Mouse (Mus musculus) heart, embryonic 15.5 days (tissue): ENCODE data around the gene Arf3. TPM values are rescaled to one million over a fixed set of nuclear protein-coding genes. Genes with fewer than 3 reads are reported as not detected.

ENCODE experiments used
- ATAC-seq: fragments of 200-750 bp; cut with Nextera tagmentation; replicated peaks from 2 replicates; pipeline ENCODE4 v1.8.0; 2017; ENCODE audit warnings: low read depth, moderate TSS enrichment; ENCODE audit not compliant: insufficient number of reproducible peaks, insufficient read depth, low FRiP score
- H3K27ac ChIP-seq: fragments of 300-500 bp; sonication (generic); 2 replicates; pipeline ENCODE4 v1.5.1; 2015; ENCODE audit warnings: mild to moderate bottlenecking, inconsistent platforms
- H3K27me3 ChIP-seq: fragments of 300-500 bp; sonication (generic); 2 replicates; pipeline ENCODE4 v1.6.1; 2015; ENCODE audit warnings: inconsistent platforms
- H3K36me3 ChIP-seq: fragments of 300-500 bp; sonication (generic); 2 replicates; pipeline ENCODE4 v1.6.1; 2015; ENCODE audit warnings: mild to moderate bottlenecking, inconsistent platforms
- H3K4me1 ChIP-seq: fragments of 300-500 bp; sonication (generic); replicated peaks from 2 replicates; pipeline ENCODE4 v1.6.1; 2015; ENCODE audit warnings: inconsistent platforms
- H3K4me2 ChIP-seq: fragments of 300-500 bp; sonication (generic); 2 replicates; pipeline ENCODE4 v1.6.1; 2015; ENCODE audit warnings: inconsistent platforms, mild to moderate bottlenecking, moderate library complexity
- H3K4me3 ChIP-seq: fragments of 300-500 bp; sonication (generic); 2 replicates; pipeline ENCODE4 v1.5.1; 2015; ENCODE audit warnings: mild to moderate bottlenecking, inconsistent platforms
- H3K9ac ChIP-seq: fragments of 300-500 bp; sonication (generic); 2 replicates; pipeline ENCODE4 v1.6.1; 2015; ENCODE audit warnings: mild to moderate bottlenecking, inconsistent platforms
- H3K9me3 ChIP-seq: fragments of 300-500 bp; sonication (generic); replicated peaks from 2 replicates; pipeline ENCODE4 v1.6.1; 2016; ENCODE audit warnings: inconsistent platforms
- WGBS: fragments of 180-500 bp; shearing (Covaris S2); methylation state at CpG from one replicate; pipeline ENCODE4 v1.1.7; 2015; ENCODE audit warnings: mixed read lengths; 5-methylcytosine and 5-hydroxymethylcytosine counted together
- polyA plus RNA-seq: library from polyadenylated mRNA; unstranded; fragments of >200 nt; fragmentation: Nextera tagmentation; extraction: Ambion mirVana; gene quantifications from 2 replicates; pipeline ENCODE4 v1.2.1, GENCODE M21; 2015

The Arf3 gene
- polyA plus RNA-seq, 1 experiment from 2014 or later = 29.5 TPM

- ATAC-seq = 0 out of 2 replicates have a peak, but pooled peaks have one; percentile 53
- Histone ChIP-seq H3K9ac (no peak overlapping the region), H3K27me3 (peaks cover 6% of the 10 kb centered on the region; the same call in 1 of the 2 replicates), H3K4me3 (no peak overlapping the region), H3K4me2 (peak overlapping the region; percentile 15; the same call in 1 of the 2 replicates), H3K36me3 (no peaks in the 10 kb centered on the region), H3K4me1 (peaks cover 5% of the 10 kb centered on the region), H3K9me3 (no peaks in the 10 kb centered on the region), H3K27ac (no peak overlapping the region)
- WGBS = 41% methylated on average over 5 of the region's 5 CpGs
These were observed 48.8 kb downstream of the Arf3 start for GRCm38 (mm10) chr15:98714230-98714652.

GRCm38 (mm10) chr15:98710442-98710841 is 52.6 kb downstream of the Arf3 start:
- no peaks in the 10 kb centered on the region for H3K9me3 ChIP-seq
- no peak overlapping the region for H3K27ac ChIP-seq
- H3K9ac ChIP-seq = no peak overlapping the region
- no peak for ATAC-seq
- no peaks in the 10 kb centered on the region for H3K27me3 ChIP-seq
- no peaks in the 10 kb centered on the region for H3K36me3 ChIP-seq
- peaks cover 10% of the 10 kb centered on the region for H3K4me1 ChIP-seq
- 13% methylated on average over 9 of the region's 9 CpGs for WGBS
- H3K4me2 ChIP-seq = no peak overlapping the region
- H3K4me3 ChIP-seq = no peak overlapping the region

DNA sequence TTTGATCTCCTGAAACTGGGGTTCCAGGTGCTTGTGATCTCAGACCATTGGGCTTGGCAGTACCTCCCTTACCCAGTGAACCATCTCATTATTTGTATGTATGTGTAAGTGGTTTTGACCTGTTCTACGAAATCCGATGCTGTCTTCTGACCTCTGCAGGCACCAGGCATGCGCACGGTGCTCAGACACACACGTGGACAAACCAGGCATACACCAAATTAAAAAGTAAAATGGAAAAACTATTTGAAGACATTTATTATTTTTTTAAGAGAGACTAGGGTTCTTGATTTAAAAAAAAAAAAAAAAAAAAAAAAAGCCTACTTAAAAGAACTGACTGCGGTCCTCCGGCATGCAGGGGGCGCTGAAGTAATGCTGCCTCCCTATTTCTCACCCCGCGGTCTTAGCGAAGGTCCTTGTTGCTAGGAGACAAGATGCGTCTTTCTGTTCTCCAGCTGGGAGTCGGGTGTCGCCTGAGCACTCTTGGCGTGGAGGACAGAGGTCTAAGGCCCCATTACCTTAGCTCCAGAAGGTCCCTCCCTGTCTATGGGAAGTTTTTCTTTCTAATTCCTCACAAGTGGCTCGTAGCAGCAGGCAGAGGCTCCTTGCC is 55.1 kb downstream of the Arf3 start, which contains the start of gene Ccdc65:
Ccdc65 (plus strand) TSS at position 442 of the 607 bp plus-strand sequence.
- peak within 1 kb of the TSS; percentile 70 for H3K4me2 ChIP-seq
- peaks cover 20% of the 10 kb centered on the region for H3K27me3 ChIP-seq
- peak within 1 kb of the TSS; percentile 50 for H3K4me3 ChIP-seq
- H3K4me1 ChIP-seq = peaks cover 5% of the 10 kb centered on the region; the same call in 1 of the 2 replicates
- no peaks in the 10 kb centered on the region for H3K36me3 ChIP-seq
- ATAC-seq = no peak
- H3K27ac ChIP-seq = no peak within 1 kb of the TSS
- H3K9me3 ChIP-seq = no peaks in the 10 kb centered on the region
- peak within 1 kb of the TSS; percentile 43 for H3K9ac ChIP-seq
- WGBS = 18% methylated on average over 16 of the region's 16 CpGs

DNA sequence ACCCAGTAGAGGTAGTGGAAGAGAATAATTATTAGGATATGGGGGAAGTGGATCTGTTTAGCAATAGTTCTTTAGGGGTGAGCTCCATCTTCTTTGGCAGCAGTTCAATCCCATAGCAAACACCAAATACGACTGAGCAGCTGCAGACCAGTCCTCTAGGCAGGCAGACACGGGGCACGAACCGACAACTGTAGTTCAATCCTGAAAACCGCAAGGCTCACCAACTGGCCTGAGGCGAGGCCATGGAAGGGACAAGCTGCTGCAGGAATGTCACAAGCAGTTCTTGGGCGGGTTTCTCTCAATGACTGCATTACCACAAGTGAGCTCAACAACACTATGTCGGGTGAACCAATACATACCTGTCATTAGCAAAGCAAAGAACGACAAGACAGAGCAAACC is 58.7 kb downstream of the Arf3 start:
- Histone ChIP-seq H3K9me3 (no peaks in the 10 kb centered on the region), H3K9ac (no peak overlapping the region), H3K27ac (no peak overlapping the region), H3K4me1 (peaks cover 10% of the 10 kb centered on the region), H3K4me3 (no peak overlapping the region), H3K4me2 (no peak overlapping the region), H3K36me3 (no peaks in the 10 kb centered on the region), H3K27me3 (peaks cover 48% of the 10 kb centered on the region)
- ATAC-seq = no peak
- WGBS = 56% methylated on average over 9 of the region's 9 CpGs

GRCm38 (mm10) chr15:98699190-98700105 is 63.6 kb downstream of the Arf3 start:
- no peak overlapping the region for H3K27ac ChIP-seq
- H3K36me3 ChIP-seq = no peaks in the 10 kb centered on the region
- peak; percentile 74 for ATAC-seq
- H3K27me3 ChIP-seq = peaks cover 44% of the 10 kb centered on the region
- H3K4me1 ChIP-seq = peaks cover 11% of the 10 kb centered on the region
- H3K9me3 ChIP-seq = no peaks in the 10 kb centered on the region
- H3K4me3 ChIP-seq = peak overlapping the region; percentile 44
- 7% methylated on average over 40 of the region's 40 CpGs for WGBS
- peak overlapping the region; percentile 71 for H3K4me2 ChIP-seq
- no peak overlapping the region for H3K9ac ChIP-seq

DNA sequence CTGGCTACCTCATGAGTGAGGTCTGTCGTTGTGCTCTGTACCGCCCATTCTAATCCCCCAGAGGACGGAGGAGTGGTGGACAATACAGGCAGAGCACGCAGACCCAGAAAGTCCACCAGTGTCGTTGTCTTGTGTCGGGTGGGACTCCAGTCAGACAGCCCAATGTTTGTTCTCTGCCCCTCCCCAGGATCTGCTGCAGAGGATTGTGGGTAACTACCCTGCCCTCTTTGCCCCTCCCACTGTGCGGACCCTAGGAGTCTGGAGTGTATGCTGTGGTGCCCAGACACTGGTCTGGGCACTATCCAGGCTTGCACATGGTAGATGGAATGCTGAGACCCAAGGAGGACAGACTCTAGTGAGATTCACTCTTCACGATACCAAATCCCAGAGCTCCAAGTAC is 66.8 kb downstream of the Arf3 start:
- Histone ChIP-seq H3K9ac (no peak overlapping the region), H3K36me3 (no peaks in the 10 kb centered on the region), H3K9me3 (no peaks in the 10 kb centered on the region), H3K4me2 (no peak overlapping the region), H3K27ac (no peak overlapping the region), H3K4me1 (peaks cover 29% of the 10 kb centered on the region), H3K27me3 (peaks cover 16% of the 10 kb centered on the region), H3K4me3 (no peak overlapping the region)
- WGBS = 54% methylated on average over 8 of the region's 8 CpGs
- no peak for ATAC-seq

- H3K4me2 ChIP-seq = no peak overlapping the region
- ATAC-seq = no peak
- H3K4me3 ChIP-seq = no peak overlapping the region
- no peaks in the 10 kb centered on the region for H3K9me3 ChIP-seq
- 48% methylated on average over 9 of the region's 9 CpGs for WGBS
- peaks cover 34% of the 10 kb centered on the region for H3K4me1 ChIP-seq
- peaks cover 11% of the 10 kb centered on the region for H3K27me3 ChIP-seq
- H3K27ac ChIP-seq = no peak overlapping the region
- no peak overlapping the region for H3K9ac ChIP-seq
- no peaks in the 10 kb centered on the region for H3K36me3 ChIP-seq
These were observed 67.3 kb downstream of the Arf3 start for GRCm38 (mm10) chr15:98695726-98696125.

- no peaks in the 10 kb centered on the region for H3K27me3 ChIP-seq
- H3K9me3 ChIP-seq = no peaks in the 10 kb centered on the region
- ATAC-seq = peak; percentile 77
- H3K27ac ChIP-seq = peak overlapping the region; percentile 83
- no peaks in the 10 kb centered on the region for H3K36me3 ChIP-seq
- H3K4me2 ChIP-seq = peak overlapping the region; percentile 32
- WGBS = 10% methylated on average over 11 of the region's 11 CpGs
- H3K4me3 ChIP-seq = no peak overlapping the region
- peaks cover 28% of the 10 kb centered on the region for H3K4me1 ChIP-seq
- no peak overlapping the region for H3K9ac ChIP-seq
These were observed 70.8 kb downstream of the Arf3 start for GRCm38 (mm10) chr15:98692171-98692715.

DNA sequence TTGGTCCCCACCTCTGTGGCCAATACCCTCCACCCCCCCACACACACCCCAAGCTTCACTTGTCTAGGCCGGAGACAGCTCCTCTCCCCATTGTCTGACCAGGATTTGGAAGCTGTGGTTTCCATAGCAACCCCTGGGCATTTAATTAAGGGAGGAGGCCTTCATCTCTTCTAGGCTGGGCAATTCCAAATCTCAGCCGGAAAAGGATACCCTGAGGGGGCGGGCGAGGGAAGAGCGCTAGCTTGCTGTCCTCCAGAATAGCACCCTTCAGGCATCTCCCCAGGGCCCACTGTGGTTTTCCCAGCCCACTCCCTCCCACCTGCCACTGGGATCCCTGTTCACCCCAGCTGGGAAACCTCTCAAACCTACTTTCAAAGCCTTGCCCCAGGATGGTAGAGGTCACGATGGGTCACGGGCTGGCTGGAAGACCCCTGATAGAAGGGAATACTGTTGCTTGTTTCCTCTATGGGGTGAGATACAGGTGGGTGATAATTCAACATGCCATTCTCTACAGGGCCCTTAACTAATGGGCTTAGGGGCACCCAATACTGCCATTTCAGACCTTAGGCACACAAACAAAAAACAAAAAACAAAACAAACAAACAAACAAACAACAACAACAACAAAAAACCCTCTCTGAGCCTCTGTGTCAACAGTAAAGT is 71.4 kb downstream of the Arf3 start:
- Histone ChIP-seq H3K27ac (peak overlapping the region; percentile 83), H3K27me3 (no peaks in the 10 kb centered on the region), H3K4me3 (no peak overlapping the region), H3K9me3 (no peaks in the 10 kb centered on the region), H3K36me3 (no peaks in the 10 kb centered on the region), H3K4me2 (peak overlapping the region; percentile 32), H3K9ac (no peak overlapping the region), H3K4me1 (peaks cover 28% of the 10 kb centered on the region)
- no peak for ATAC-seq
- WGBS = 49% methylated on average over 7 of the region's 7 CpGs

DNA sequence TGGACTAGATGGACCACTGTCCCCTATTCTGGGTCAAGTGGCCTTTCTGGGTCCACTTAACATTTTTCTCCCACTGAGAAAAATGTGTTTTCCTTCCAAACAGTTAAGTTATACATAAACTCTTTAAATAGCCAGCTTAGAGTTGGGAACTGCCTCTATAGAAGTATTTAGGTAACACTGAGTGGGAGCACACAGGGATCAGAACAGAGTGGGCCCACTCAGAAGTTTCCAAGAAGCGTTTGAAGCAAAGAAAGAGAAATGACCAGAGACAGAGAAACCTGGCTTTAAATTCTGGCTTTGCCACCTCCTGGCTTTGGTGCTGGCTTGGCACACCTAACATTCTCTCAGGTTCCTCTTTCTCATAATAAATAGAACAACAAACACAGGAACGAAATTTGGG is 73.3 kb downstream of the Arf3 start:
- Histone ChIP-seq H3K9ac (no peak overlapping the region), H3K4me2 (no peak overlapping the region), H3K4me1 (peaks cover 24% of the 10 kb centered on the region), H3K9me3 (no peaks in the 10 kb centered on the region), H3K4me3 (no peak overlapping the region), H3K27ac (no peak overlapping the region), H3K27me3 (no peaks in the 10 kb centered on the region), H3K36me3 (no peaks in the 10 kb centered on the region)
- ATAC-seq = no peak
- 78% methylated on average over 2 of the region's 2 CpGs for WGBS
